Mouse (Mus musculus): ENCODE measurements around the gene Olfr519.

DNA sequence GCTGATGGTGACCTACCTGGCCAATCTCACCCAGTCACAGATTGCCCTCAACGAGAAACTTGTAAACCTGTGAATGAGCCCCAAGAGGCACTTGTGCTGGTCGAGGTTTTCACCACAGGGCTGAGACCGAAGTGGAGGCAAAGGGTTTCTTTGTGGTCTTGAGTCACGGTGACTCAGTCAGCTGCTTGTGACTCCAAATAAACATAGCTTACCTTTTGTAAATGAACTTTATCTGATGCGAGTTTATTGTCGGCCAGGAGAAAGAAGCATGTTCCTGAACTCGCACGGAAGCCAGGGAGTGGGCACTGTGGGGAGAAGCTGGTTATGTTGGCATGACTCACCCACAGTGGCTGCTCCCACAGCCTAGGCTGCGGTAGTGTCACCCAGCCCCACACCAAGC is 47.2 kb upstream of the Olfr519 start:
- TF ChIP-seq CTCF (IDR thresholded peaks at IDR 0.05) (no peak), EP300 (IDR thresholded peaks at IDR 0.05) (no peak)

All from lung, postnatal 0 days (tissue).